Mouse (Mus musculus) liver, embryonic 14.5 days (tissue): ENCODE measurements at regions not wholly inside any gene's neighbourhood (a gene's known extent, or its start where the extent isn't known, plus 50 kb on each side); places are given as distances from the start of the nearest gene placed in this dataset.

Source experiments
- CTCF ChIP-seq: IDR thresholded peaks from 2 replicates; pipeline ENCODE4 v1.5.1; 2016; ENCODE audit warnings: antibody characterized with exemption, low read depth, control low read depth
- EP300 ChIP-seq: IDR thresholded peaks from 2 replicates; pipeline ENCODE4 v1.6.1; 2016; ENCODE audit warnings: antibody characterized with exemption, low read depth

DNA sequence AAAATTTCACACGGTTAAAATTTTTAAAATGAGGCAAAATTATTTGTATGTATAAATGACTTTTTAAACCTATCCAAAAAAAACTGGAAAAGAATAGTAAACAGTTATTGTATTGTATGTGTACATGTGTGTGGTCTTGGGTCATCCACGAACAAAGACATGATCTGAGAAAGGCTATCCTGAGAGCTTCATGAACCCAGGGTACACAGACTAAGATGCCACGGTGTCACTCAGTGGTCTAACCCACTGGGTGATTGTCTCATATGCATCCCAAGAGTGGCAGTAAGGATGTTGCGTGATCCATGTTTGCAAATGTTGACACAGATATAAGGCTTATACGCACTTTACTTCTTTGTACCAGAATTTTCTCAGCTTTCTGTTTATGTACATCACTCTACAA lies 113.7 kb upstream of the Gm17509 start:
- TF ChIP-seq EP300 = no peak
- TF ChIP-seq CTCF = no peak
